Mouse (Mus musculus): ENCODE data around the gene Sik1. TPM values are rescaled to one million over a fixed set of nuclear protein-coding genes. Genes with fewer than 3 reads are reported as not detected.

The Sik1 gene
- total and polyA plus RNA-seq, 3 experiments: 17.1 to 56.9 (median 36.7) TPM

- TF ChIP-seq IRF4 (IDR thresholded peaks at IDR 0.05; ENCODE audit: low read depth, low read length) (peak; percentile 21; the same call in 1 of the 2 replicates), E2F4 (IDR thresholded peaks at IDR 0.05; ENCODE audit: insufficient replicate concordance, low read depth, low read length) (no peak), MXI1 (IDR thresholded peaks at IDR 0.05; ENCODE audit: low read depth, low read length) (no peak)
These were observed 3.8 kb upstream of the Sik1 start (continued) for GRCm38 (mm10) chr17:31859367-31859766.

DNA sequence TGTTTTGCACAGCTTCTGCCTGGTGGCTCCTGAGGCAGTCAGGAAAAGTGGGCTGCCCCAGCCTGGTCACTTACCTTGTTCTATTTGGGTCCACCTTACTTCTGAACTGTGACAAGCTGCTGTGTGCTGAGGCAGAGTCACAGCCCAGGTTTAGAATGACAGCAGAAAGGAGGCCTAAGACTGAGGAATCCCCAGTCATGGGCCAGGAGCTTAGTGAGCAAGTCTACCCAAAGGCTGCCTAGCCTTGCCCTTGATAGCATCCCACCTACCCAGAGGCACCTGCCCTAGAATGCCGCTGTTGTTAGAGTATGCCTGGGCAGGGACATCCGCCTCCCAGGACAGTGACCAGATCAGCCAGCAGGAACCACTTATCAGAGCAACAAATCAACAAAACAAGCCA is 3.2 kb upstream of the Sik1 start:
- TF ChIP-seq POLR2A (IDR thresholded peaks at IDR 0.05; ENCODE audit: low read depth, low read length): no peak
- no peak for TF ChIP-seq JUN (IDR thresholded peaks at IDR 0.05; ENCODE audit: insufficient read depth, low read depth, low read length)
- no peak for TF ChIP-seq NELFE (IDR thresholded peaks at IDR 0.05; ENCODE audit: low read depth, low read length)
- TF ChIP-seq MYC (IDR thresholded peaks at IDR 0.05; ENCODE audit: low read depth, low read length): no peak
- TF ChIP-seq IRF4 (IDR thresholded peaks at IDR 0.05; ENCODE audit: low read depth, low read length): no peak
- TF ChIP-seq NRF1 (IDR thresholded peaks at IDR 0.05; ENCODE audit: low read depth, low read length): no peak
- no peak for TF ChIP-seq USF1 (IDR thresholded peaks at IDR 0.05; ENCODE audit: low read depth, low read length)
- TF ChIP-seq MEF2A (IDR thresholded peaks at IDR 0.05; ENCODE audit: borderline replicate concordance, low read depth, low read length): no peak
- TF ChIP-seq ZNF384 (IDR thresholded peaks at IDR 0.05; ENCODE audit: low read depth, low read length): no peak
- no peak for TF ChIP-seq RAD21 (IDR thresholded peaks at IDR 0.05; ENCODE audit: low read depth, low read length)
- no peak overlapping the region for H3K4me2 ChIP-seq (ENCODE audit: insufficient read depth, low read depth, poor library complexity, severe bottlenecking)
- no peak for DNase-seq (ENCODE audit: extremely low read depth)
- H3K9ac ChIP-seq (ENCODE audit: insufficient read depth, low read depth): no peak overlapping the region
- peaks cover 36 to 58% of the 10 kb centered on the region in 2 experiments for H3K4me1 ChIP-seq (ENCODE audit: control insufficient read depth in 1 of 2, insufficient read depth in 2 of 2)
- H3K36me3 ChIP-seq (replicated peaks in 1 of 2; ENCODE audit: control insufficient read depth in 1 of 2, insufficient read depth in 1 of 2, low read length in 1 of 2): peaks cover 3 to 5% of the 10 kb centered on the region in 2 experiments
- peaks cover 13% of the 10 kb centered on the region for H3K79me2 ChIP-seq (replicated peaks; ENCODE audit: control insufficient read depth, extremely low read depth, insufficient read depth, poor library complexity, severe bottlenecking)
- peak overlapping the region; percentile 20; the same call in 1 of the 2 replicates for H3K27ac ChIP-seq (ENCODE audit: insufficient read depth, low read depth)
- H3K4me3 ChIP-seq (replicated peaks in 1 of 3; ENCODE audit: low read depth in 2 of 3, low read length in 2 of 3, poor library complexity in 1 of 3): peak overlapping the region in 1 of 3 experiments; percentile 4
- no peaks in the 10 kb centered on the region for H3K27me3 ChIP-seq (replicated peaks)
- dilution Hi-C loops (cut with MboI; ENCODE audit: extremely low pct_ligation_motif_present, extremely low pct_unique_long_range_greater_than_20kb, low sequenced_read_pairs) (no loop called here), in situ Hi-C loops (cut with MboI; ENCODE audit: low pct_ligation_motif_present, low pct_unique_long_range_greater_than_20kb, low sequenced_read_pairs) (no loop called here)
- H3K9me3 ChIP-seq (replicated peaks; ENCODE audit: low read length): no peaks in the 10 kb centered on the region

- H3K9ac ChIP-seq (ENCODE audit: insufficient read depth, low read depth): no peak overlapping the region
- no peak for DNase-seq (ENCODE audit: extremely low read depth)
- H3K79me2 ChIP-seq (replicated peaks; ENCODE audit: control insufficient read depth, extremely low read depth, insufficient read depth, poor library complexity, severe bottlenecking): peaks cover 21% of the 10 kb centered on the region
- H3K9me3 ChIP-seq (replicated peaks; ENCODE audit: low read length): no peaks in the 10 kb centered on the region
- in situ Hi-C loops (cut with MboI; ENCODE audit: low pct_ligation_motif_present, low pct_unique_long_range_greater_than_20kb, low sequenced_read_pairs) (no loop called here), dilution Hi-C loops (cut with MboI; ENCODE audit: extremely low pct_ligation_motif_present, extremely low pct_unique_long_range_greater_than_20kb, low sequenced_read_pairs) (no loop called here)
- no peak for TF ChIP-seq MAFK (IDR thresholded peaks at IDR 0.05; ENCODE audit: insufficient replicate concordance, low read length)
- peak; percentile 25; the same call in 1 of the 2 replicates for TF ChIP-seq NRF1 (IDR thresholded peaks at IDR 0.05; ENCODE audit: low read depth, low read length)
- peaks cover 31 to 51% of the 10 kb centered on the region in 2 experiments for H3K4me1 ChIP-seq (ENCODE audit: control insufficient read depth in 1 of 2, insufficient read depth in 2 of 2)
- H3K4me3 ChIP-seq (replicated peaks in 1 of 3; ENCODE audit: low read depth in 2 of 3, low read length in 2 of 3, poor library complexity in 1 of 3): no peak overlapping the region
- H3K36me3 ChIP-seq (replicated peaks in 1 of 2; ENCODE audit: control insufficient read depth in 1 of 2, insufficient read depth in 1 of 2, low read length in 1 of 2): peaks cover 11 to 13% of the 10 kb centered on the region in 2 experiments
- peak overlapping the region; percentile 20; the same call in 1 of the 2 replicates for H3K27ac ChIP-seq (ENCODE audit: insufficient read depth, low read depth)
- no peak overlapping the region for H3K4me2 ChIP-seq (ENCODE audit: insufficient read depth, low read depth, poor library complexity, severe bottlenecking)
- no peaks in the 10 kb centered on the region for H3K27me3 ChIP-seq (replicated peaks)
These were observed 2.4 kb upstream of the Sik1 start for GRCm38 (mm10) chr17:31857903-31858426.

All from CH12.LX (cell line).